Mouse (Mus musculus) G1E (cell line): ENCODE data around the gene Adcy10.

ENCODE experiments used
- CTCF ChIP-seq: IDR thresholded peaks from 2 replicates; pipeline ENCODE4 v1.5.1; 2012; ENCODE audit warnings: low read depth, low read length, inconsistent platforms, mixed read lengths
- GATA1 ChIP-seq: IDR thresholded peaks from 2 replicates; pipeline ENCODE4 v1.6.1; 2012; ENCODE audit warnings: borderline replicate concordance, low read length, inconsistent platforms, mixed read lengths
- GATA2 ChIP-seq: IDR thresholded peaks from 2 replicates; pipeline ENCODE4 v1.6.1; 2012; ENCODE audit warnings: low read depth, low read length, inconsistent platforms, borderline replicate concordance
- POLR2AphosphoS5 ChIP-seq: IDR thresholded peaks from 2 replicates; pipeline ENCODE4 v1.6.1; 2012; ENCODE audit warnings: low read depth, low read length, inconsistent platforms; ENCODE audit not compliant: insufficient replicate concordance
- TAL1 ChIP-seq: conservative IDR thresholded peaks from 2 replicates; pipeline ENCODE4 v1.6.1; 2012; ENCODE audit warnings: low read depth, low read length, inconsistent platforms, mixed read lengths

GRCm38 (mm10) chr1:165618201-165618624 lies 133.2 kb downstream of the Adcy10 start:
- TF ChIP-seq CTCF (no peak), GATA1 (no peak), POLR2AphosphoS5 (no peak), TAL1 (no peak), GATA2 (no peak)
